Mouse (Mus musculus) fibroblast of lung, adult 2 months (primary cell): ENCODE measurements at regions not wholly inside any gene's neighbourhood (a gene's known extent, or its start where the extent isn't known, plus 50 kb on each side); places are given as distances from the start of the nearest gene placed in this dataset.
"Not testable (repeated sequence)": the region's sequence is repeated elsewhere in the genome, so short reads cannot be mapped to it uniquely, and the experiment has no call there.

Experiments used
- DNase-seq: peaks from one replicate; pipeline ENCODE4 v3.0.0-alpha.2; 2011; ENCODE audit warnings: low read depth

DNA sequence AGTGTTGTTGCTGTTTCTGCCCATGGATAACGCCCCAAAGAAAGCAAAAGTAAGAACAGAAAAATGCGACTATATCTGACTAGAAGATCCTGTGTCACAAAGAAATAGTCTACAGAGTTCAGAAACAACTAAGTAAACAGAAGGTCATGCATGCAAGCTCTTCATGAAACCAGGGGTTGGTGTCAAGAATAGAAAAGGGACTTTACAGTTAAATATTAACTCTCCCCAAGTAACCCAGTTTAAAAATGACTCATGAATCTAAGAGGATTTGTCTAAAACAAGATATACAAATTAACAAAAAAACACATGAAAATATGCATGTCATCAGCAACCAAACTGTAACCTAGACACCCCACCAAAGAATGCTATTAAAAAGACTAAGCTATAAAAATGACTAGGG is 381.4 kb upstream of the Ptger4 start:
- DNase-seq = no peak

GRCm38 (mm10) chr15:5646673-5647072 is 402.7 kb upstream of the Ptger4 start:
- DNase-seq = peak; percentile 13

DNA sequence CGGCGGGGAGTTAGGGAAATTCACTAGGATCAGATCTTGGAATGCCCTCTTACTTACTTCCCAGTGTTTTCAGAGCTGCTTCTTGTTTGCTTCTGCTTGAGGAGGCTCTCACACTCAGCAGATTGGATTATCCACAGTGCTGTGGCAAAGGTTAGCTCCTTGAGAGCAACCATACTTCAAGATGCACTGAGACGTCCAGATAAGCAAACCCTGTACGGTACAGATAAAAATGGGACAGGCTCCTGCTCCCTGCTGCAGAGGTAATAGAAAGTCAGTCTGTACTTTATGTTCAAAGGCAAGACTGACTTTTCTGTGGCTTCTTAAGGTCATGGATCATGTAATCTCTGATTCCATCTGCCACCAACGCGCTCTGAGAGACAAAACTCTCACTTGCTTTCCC is 414.8 kb upstream of the Ptger4 start:
- no peak for DNase-seq

DNA sequence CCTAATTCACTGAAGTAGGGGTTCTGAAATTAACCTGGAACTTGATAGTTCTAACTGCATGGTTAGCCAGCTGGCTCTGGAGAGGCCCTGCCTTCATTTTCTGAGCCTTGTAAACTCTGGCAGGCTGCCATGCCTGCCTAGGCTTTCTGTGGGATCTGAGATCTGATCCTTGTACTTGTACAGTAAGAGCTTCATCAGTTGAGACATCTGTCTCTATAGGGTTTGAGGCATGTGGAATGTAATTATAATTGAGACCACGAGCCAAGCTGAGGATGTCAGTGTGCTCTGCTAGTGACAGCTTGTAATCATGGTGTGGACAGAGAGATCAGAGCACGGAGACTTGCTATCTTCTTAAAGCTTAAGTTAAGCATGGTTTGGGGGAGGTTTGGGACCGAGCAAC is 416.8 kb upstream of the Ptger4 start:
- DNase-seq = no peak

DNA sequence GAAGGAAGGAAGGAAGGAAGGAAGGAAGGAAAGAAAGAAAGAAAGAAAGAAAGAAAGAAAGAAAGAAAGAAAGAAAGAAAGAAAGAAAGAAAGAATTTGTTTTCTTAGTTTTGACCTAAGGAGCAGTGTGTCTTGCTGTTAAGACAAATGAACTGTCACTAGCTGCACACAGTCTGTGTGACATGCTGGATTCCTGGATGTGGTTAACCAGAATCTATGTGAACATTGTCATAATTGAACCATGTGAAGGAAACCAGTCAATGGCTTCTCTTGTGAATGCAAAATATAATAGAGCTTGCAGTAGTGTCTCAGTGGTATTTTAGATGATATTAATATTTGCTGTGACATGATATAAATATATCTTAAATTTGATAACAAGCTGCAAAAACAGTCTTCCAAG is 427.8 kb upstream of the Ptger4 start:
- DNase-seq = no peak

GRCm38 (mm10) chr15:5676704-5677103 is 432.7 kb upstream of the Ptger4 start:
- DNase-seq = no peak

- DNase-seq = no peak
Measured at GRCm38 (mm10) chr15:5693810-5694209, 449.8 kb upstream of the Ptger4 start.

- DNase-seq = no peak
Measured at GRCm38 (mm10) chr15:5695015-5695414, 451.0 kb upstream of the Ptger4 start.

DNA sequence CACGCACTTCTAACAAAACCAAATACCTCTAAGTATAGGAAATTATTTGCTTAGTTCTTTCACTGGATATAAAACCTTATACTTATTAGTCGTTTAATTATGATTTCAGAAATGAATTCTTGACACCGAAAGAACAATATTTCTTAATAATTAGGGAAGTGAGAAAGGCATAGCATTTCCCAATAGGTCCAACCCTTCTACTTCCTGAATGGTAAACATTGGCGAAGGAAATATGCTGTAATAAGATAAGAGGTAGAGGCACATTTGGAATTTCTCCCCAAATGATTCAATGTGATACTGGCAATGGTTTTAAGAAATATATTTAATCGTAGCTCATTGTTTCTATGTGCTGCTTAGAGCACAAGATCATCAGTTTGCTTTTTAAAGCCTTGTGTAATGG is 464.5 kb upstream of the Ptger4 start:
- DNase-seq = no peak

DNA sequence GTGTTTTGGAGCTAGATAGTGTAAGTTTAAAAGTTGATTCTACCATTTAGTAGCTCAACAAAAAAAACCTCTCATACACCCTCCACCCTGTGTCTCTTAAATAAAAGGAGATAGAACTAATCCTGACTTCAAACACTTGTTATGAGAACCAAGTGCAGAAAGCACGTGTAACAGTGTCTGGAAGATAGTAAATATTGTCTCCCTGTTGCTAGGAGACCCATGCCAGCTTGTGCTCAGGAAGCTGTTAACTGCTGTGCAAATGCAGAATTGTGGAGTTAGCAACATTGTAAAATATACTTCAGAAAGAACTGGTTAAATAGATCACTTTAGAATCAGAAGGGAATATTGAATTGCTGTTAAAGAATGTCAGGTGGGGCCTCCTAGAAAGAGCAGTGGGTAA is 496.7 kb upstream of the Ptger4 start:
- DNase-seq = no peak

DNA sequence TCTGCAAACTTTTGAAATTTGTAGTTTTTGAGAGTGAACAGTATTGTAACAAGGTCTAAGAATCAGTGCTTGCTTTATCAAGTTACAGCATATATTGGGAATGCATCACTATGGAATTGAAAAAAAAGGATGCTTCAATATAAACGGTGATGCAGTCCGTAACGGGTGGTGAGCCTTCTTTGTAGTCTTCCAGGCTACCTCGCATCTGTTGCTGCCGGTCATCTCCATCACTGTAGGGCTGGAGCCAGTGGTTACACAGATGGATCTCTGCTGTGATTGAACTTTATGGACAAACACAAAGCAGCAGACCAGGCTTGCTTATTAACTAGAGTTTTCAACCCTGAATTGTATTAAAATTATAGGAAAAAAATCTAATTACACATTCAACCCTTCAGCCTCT is 499.9 kb upstream of the Ptger4 start:
- DNase-seq = no peak

GRCm38 (mm10) chr15:5758690-5759089 is 514.7 kb upstream of the Ptger4 start:
- DNase-seq = no peak

DNA sequence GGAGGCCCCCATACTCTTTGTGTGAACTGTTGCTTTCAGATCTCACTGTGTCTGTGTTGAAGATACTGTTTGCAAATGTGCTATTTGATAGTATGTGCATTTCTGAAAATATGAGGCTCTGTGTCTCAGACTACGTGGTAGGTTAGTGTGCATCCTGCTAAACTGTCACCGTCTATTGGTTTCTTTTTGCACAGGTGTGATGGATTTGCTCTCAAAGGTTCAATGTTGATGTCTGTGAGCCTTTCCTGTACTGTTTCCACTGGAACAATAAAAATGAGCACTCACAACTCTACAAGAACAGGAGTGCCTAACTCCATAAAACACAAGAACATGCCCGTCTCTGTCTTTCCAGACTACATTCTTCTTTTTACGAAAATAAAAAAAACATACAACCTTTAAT is 518.2 kb upstream of the Ptger4 start:
- DNase-seq = no peak

- no peak for DNase-seq
Measured at GRCm38 (mm10) chr15:5777074-5777473, 522.5 kb upstream of the Dab2 start.

DNA sequence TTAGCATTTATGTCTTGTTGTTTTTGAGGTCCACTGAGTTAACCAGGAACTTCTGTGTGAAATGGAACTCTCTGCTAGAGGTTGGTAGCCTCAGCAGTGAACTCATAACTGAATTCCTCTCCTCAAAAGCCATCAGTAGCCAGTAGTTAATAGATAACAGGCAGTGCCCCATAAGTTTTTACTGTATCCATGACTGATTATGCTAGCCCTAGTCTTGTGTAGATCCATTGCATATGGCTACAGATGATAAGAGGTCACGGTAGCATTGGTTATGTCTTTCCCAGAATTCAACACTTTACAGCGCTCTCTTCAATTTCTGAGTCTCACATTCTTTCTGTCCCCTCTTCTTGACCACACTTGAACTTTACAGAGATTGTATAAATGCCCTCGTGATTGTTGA is 499.7 kb upstream of the Dab2 start:
- no peak for DNase-seq

DNA sequence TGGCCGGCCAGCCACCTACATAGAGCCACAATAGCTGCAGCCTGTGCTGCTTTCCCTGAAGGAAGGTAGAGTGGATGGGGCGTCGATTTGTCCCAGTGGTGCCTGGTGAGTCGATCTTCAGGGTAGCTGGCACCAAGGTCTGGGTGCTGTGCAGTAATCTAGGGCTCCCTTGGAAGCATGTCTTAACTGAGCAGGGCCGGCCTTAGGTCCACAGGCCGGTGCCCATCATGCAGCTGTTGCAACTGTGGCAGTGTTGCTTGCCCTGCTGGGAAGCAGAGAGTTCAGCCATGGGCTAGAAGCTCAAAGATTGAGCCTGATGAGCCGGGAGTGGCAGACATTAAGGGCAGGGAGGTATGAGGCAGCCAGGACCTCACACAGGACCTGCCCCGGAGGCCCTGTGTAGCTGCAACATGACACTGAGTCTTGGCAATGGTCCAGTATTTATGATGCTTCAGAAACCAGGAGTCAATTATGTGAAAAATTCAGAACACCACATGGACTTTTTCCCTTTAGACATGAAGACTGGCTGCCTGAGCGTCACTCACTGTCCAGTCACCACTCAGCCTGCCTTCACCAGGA is 488.3 kb upstream of the Dab2 start:
- no peak for DNase-seq

GRCm38 (mm10) chr15:5811958-5812357 is 487.6 kb upstream of the Dab2 start:
- DNase-seq = no peak

- DNase-seq = no peak
Measured at GRCm38 (mm10) chr15:5817901-5818576, 481.5 kb upstream of the Dab2 start.

DNA sequence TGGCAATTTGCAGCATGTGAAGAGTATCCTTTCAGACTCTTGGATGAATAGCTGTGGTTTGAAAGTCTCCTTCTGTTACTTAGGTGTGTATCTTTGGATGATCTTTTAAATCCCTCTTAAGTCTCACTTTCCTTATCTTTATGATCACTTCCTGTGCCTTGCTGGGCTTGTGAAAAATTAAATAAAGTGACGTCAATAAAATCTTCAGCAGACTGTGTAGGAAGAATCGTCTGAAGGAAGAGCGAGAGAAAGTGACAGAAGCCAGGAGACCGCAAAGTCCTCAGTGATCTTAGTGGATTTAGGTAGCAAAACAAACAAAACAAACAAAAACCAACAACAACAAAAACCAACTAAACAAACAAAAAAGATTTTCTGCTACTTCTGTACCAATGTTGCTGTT is 459.6 kb upstream of the Dab2 start:
- no peak for DNase-seq

DNA sequence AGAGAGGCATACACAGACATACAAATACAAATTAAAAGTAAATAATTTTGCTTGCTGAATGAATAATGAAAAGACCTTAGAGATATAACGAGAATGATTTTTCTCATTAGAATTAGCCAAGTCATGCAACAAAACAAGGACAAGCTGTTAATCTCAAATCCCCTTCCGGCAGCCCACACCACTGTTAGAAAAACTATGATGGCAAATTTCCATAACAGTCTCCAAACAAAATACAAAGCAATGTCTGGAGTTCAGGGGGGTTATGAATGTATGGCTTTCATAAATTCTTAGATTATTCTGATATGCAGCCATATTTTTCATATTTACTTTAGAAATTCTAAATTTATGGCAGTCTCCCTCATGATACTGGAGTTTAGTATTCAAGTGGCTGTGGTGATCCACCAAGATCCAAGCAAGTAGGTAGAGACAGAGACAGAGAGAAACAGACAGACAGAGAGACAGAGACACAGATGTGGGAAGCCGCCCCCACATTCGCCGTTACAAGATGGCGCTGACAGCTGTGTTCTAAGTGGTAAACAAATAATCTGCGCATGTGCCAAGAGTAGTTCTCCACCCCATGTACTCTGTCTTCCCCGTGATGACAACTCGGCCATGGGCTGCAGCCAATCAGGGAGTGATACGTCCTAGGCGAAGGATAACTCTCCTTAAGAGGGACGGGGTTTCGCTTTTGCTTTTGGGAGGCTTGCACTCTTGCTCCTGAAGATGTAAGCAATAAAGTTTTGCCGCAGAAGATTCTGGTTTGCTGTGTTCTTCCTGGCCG is 458.0 kb upstream of the Dab2 start:
- not testable (repeated sequence) for DNase-seq

DNA sequence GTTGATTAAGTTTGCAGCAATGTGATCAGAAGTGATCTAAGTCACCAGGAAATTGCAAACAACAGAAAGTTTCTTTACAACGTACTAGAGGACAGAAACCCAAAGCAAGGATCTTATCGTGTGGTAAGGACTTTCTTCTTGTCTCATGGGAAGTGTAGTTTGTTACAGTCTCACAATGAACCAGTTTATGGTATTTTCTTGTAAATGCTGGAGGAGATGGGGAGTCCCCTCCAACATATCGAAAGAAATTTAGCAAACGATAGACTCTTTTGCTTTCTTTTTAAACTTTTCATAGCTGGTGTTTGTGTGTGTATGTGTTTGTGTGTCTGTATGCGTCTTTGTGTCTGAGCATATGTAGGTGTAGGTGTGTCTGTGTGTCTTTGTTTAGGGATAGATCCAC is 453.0 kb upstream of the Dab2 start:
- DNase-seq = no peak

- no peak for DNase-seq
Measured at GRCm38 (mm10) chr15:5847413-5848100, 452.0 kb upstream of the Dab2 start.

GRCm38 (mm10) chr15:5852523-5852922 is 447.1 kb upstream of the Dab2 start:
- DNase-seq = no peak
